Mouse (Mus musculus) CH12.LX (cell line): ENCODE results near the gene Wdr34. TPM values are rescaled to one million over a fixed set of nuclear protein-coding genes. Genes with fewer than 3 reads are reported as not detected.

Experiments
- DNase-seq: peaks from one replicate; pipeline ENCODE4 v3.0.0-alpha.2; 2013; ENCODE audit errors: extremely low read depth
- H3K27ac ChIP-seq: 2 replicates; pipeline ENCODE4 v1.5.1; 2012; ENCODE audit warnings: low read depth, mild to moderate bottlenecking, control low read depth, moderate library complexity; ENCODE audit not compliant: insufficient read depth
- H3K27me3 ChIP-seq: replicated peaks from 2 replicates; pipeline ENCODE3; 2012; ENCODE audit warnings: inconsistent platforms
- H3K36me3 ChIP-seq, 2 experiments: replicated peaks in 1 of 2; 2 replicates each; pipeline versions ENCODE3 to v1.6.1; 2012; ENCODE audit warnings: inconsistent platforms in 1 of 2, low read length in 1 of 2, mild to moderate bottlenecking in 1 of 2, mixed read lengths in 1 of 2, moderate library complexity in 1 of 2; ENCODE audit not compliant: control insufficient read depth in 1 of 2, insufficient read depth in 1 of 2
- H3K4me1 ChIP-seq, 2 experiments: 2 replicates each; pipeline ENCODE4 v1.6.1; 2012; ENCODE audit warnings: inconsistent platforms in 1 of 2, moderate library complexity in 1 of 2; ENCODE audit not compliant: insufficient read depth in 2 of 2, control insufficient read depth in 1 of 2
- H3K4me2 ChIP-seq: 2 replicates; pipeline ENCODE4 v1.6.1; 2012; ENCODE audit warnings: low read depth, mild to moderate bottlenecking, control low read depth; ENCODE audit not compliant: poor library complexity, insufficient read depth, severe bottlenecking
- H3K4me3 ChIP-seq, 3 experiments: fragments of 150-350 bp in 1 of 3; sonication (generic) in 1 of 3; replicated peaks in 1 of 3; 2 replicates each; pipeline versions ENCODE3 to v1.5.1; 2011 to 2012; ENCODE audit warnings: low read depth in 2 of 3, low read length in 2 of 3, mild to moderate bottlenecking in 2 of 3, moderate library complexity in 2 of 3, control low read depth in 1 of 3, improper control_type of control experiment in 1 of 3, inconsistent platforms in 1 of 3, mixed read lengths in 1 of 3; ENCODE audit not compliant: poor library complexity in 1 of 3
- H3K79me2 ChIP-seq: replicated peaks from 2 replicates; pipeline ENCODE4 v1.6.1; 2012; ENCODE audit warnings: mild to moderate bottlenecking, moderate library complexity; ENCODE audit not compliant: control insufficient read depth, poor library complexity, insufficient read depth, severe bottlenecking; ENCODE audit errors: extremely low read depth
- H3K9ac ChIP-seq: 2 replicates; pipeline ENCODE4 v1.6.1; 2012; ENCODE audit warnings: low read depth, mild to moderate bottlenecking, control low read depth, moderate library complexity; ENCODE audit not compliant: insufficient read depth
- H3K9me3 ChIP-seq: replicated peaks from 2 replicates; pipeline ENCODE3; 2012; ENCODE audit warnings: low read length, inconsistent platforms, mixed read lengths
- BHLHE40 ChIP-seq: IDR thresholded peaks from 2 replicates; pipeline ENCODE4 v1.6.1; 2011; ENCODE audit warnings: mild to moderate bottlenecking, low read depth, low read length, improper control_type of control experiment
- CHD1 ChIP-seq: IDR thresholded peaks from 2 replicates; pipeline ENCODE4 v1.6.1; 2012; ENCODE audit warnings: low read depth, low read length, improper control_type of control experiment, inconsistent platforms
- CHD2 ChIP-seq: IDR thresholded peaks from 2 replicates; pipeline ENCODE4 v1.6.1; 2011; ENCODE audit warnings: low read length, improper control_type of control experiment
- ELF1 ChIP-seq: IDR thresholded peaks from 2 replicates; pipeline ENCODE4 v1.6.1; 2014; ENCODE audit warnings: low read depth, mild to moderate bottlenecking, inconsistent platforms, low read length, improper control_type of control experiment
- HCFC1 ChIP-seq: IDR thresholded peaks from 2 replicates; pipeline ENCODE4 v1.6.1; 2012; ENCODE audit warnings: low read depth, mild to moderate bottlenecking, inconsistent platforms, low read length, improper control_type of control experiment
- IRF4 ChIP-seq: IDR thresholded peaks from 2 replicates; pipeline ENCODE4 v1.6.1; 2014; ENCODE audit warnings: low read depth, mild to moderate bottlenecking, inconsistent platforms, low read length, improper control_type of control experiment
- MAX ChIP-seq: IDR thresholded peaks from 2 replicates; pipeline ENCODE4 v1.6.1; 2011; ENCODE audit warnings: low read length, improper control_type of control experiment
- MEF2A ChIP-seq: IDR thresholded peaks from 2 replicates; pipeline ENCODE4 v1.6.1; 2014; ENCODE audit warnings: low read depth, mild to moderate bottlenecking, inconsistent platforms, low read length, improper control_type of control experiment, borderline replicate concordance
- MXI1 ChIP-seq: IDR thresholded peaks from 2 replicates; pipeline ENCODE4 v1.6.1; 2011; ENCODE audit warnings: mild to moderate bottlenecking, low read depth, low read length, improper control_type of control experiment
- MYC ChIP-seq: IDR thresholded peaks from 2 replicates; pipeline ENCODE4 v1.6.1; 2011; ENCODE audit warnings: low read depth, mild to moderate bottlenecking, improper control_type of control experiment, low read length
- NELFE ChIP-seq: IDR thresholded peaks from 2 replicates; pipeline ENCODE4 v1.6.1; 2011; ENCODE audit warnings: low read depth, low read length, improper control_type of control experiment
- NRF1 ChIP-seq: IDR thresholded peaks from 2 replicates; pipeline ENCODE4 v1.6.1; 2014; ENCODE audit warnings: low read depth, mild to moderate bottlenecking, inconsistent platforms, low read length, improper control_type of control experiment, moderate library complexity
- POLR2A ChIP-seq: IDR thresholded peaks from 2 replicates; pipeline ENCODE4 v1.6.1; 2011; ENCODE audit warnings: low read depth, mild to moderate bottlenecking, improper control_type of control experiment, low read length
- POLR2AphosphoS2 ChIP-seq: IDR thresholded peaks from 2 replicates; pipeline ENCODE4 v1.6.1; 2011; ENCODE audit warnings: low read depth, low read length, improper control_type of control experiment
- RCOR1 ChIP-seq: conservative IDR thresholded peaks from 2 replicates; pipeline ENCODE4 v1.6.1; 2012; ENCODE audit warnings: low read depth, mild to moderate bottlenecking, inconsistent platforms, low read length, improper control_type of control experiment
- SIN3A ChIP-seq: IDR thresholded peaks from 2 replicates; pipeline ENCODE4 v1.6.1; 2012; ENCODE audit warnings: low read length, improper control_type of control experiment, inconsistent platforms
- TBP ChIP-seq: conservative IDR thresholded peaks from 2 replicates; pipeline ENCODE4 v1.6.1; 2011; ENCODE audit warnings: low read depth, low read length, improper control_type of control experiment
- TCF12 ChIP-seq: IDR thresholded peaks from 2 replicates; pipeline ENCODE4 v1.6.1; 2014; ENCODE audit warnings: low read depth, mild to moderate bottlenecking, inconsistent platforms, low read length, improper control_type of control experiment
- USF1 ChIP-seq: IDR thresholded peaks from 2 replicates; pipeline ENCODE4 v1.6.1; 2014; ENCODE audit warnings: low read depth, mild to moderate bottlenecking, inconsistent platforms, low read length, improper control_type of control experiment
- ZKSCAN1 ChIP-seq: IDR thresholded peaks from 2 replicates; pipeline ENCODE4 v1.6.1; 2012; ENCODE audit warnings: low read depth, inconsistent platforms, low read length, improper control_type of control experiment, borderline replicate concordance
- ZMIZ1 ChIP-seq: IDR thresholded peaks from 2 replicates; pipeline ENCODE4 v1.6.1; 2012; ENCODE audit warnings: low read depth, mild to moderate bottlenecking, inconsistent platforms, low read length, improper control_type of control experiment
- ZNF384 ChIP-seq: IDR thresholded peaks from 2 replicates; pipeline ENCODE4 v1.6.1; 2012; ENCODE audit warnings: low read depth, low read length, improper control_type of control experiment, inconsistent platforms
- dilution Hi-C: fragments of 300-500 bp; cut with MboI; formaldehyde crosslinking; loops from 2 replicates; pipeline ENCODE4 v1.14.3; 2020; ENCODE audit warnings: low sequenced_read_pairs; ENCODE audit not compliant: extremely low pct_unique_long_range_greater_than_20kb, extremely low pct_ligation_motif_present
- in situ Hi-C: fragments of 300-500 bp; cut with MboI; formaldehyde crosslinking; loops from 3 replicates; pipeline ENCODE4 v1.14.3; 2019; ENCODE audit warnings: low sequenced_read_pairs, low pct_ligation_motif_present, low pct_unique_long_range_greater_than_20kb, mixed read lengths
- polyA plus RNA-seq: library from polyadenylated mRNA; unstranded; fragments of >175 nt; gene quantifications from 2 replicates; pipeline ENCODE4 v1.2.1, GENCODE M21; 2012; ENCODE audit warnings: low read depth; ENCODE audit not compliant: insufficient read length
- total RNA-seq, 2 experiments: library from RNA; depleted of rRNA; stranded (reverse); fragments of 300-350 nt in 1 of 2; fragments of >200 nt in 1 of 2; gene quantifications; 2 replicates each; pipeline ENCODE4 v1.2.3; 2012 to 2014

The Wdr34 gene
- total and polyA plus RNA-seq, 3 experiments: 24.7 to 28.0 (median 26.5) TPM

GRCm38 (mm10) chr2:30093471-30094207 is 45.0 kb upstream of the Wdr34 start, which contains the start of gene Zdhhc12:
Zdhhc12 (minus strand) TSS chr2:30093648.
- peaks cover 22 to 40% of the 10 kb centered on the region in 2 experiments for H3K4me1 ChIP-seq
- in situ Hi-C loops: no loop called here

DNA sequence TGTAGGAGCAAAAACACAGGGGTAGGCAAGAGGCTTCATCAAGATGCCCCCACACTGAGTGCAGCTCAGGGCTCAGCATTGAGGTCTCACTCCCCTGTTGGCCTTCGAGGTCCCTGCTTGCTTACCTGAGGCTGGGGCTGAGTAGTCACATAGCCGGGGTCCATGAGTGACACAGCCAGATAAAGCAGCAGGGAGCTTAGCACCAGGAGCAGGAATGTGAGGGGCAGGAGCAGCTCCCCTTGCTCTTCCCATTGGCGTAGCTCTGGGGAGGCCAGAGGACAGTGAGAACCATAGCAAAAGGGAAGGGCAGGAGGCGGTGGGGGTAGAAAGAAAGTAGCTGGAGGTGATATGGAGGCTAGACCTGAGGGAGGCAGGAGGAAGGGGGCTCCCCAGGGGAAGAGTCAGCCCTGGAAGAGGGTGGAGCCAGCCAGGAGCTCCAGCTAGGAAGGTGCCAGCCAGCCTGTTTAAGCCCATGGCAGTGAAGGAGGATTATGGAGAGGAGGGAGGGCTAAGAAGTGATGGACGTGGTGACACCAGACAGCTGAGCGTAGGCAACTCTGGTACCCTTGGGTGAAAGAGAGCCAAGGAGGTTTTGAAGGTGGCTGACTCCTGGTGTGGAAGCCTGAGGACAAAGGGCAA is 43.7 kb upstream of the Wdr34 start:
- Histone ChIP-seq H3K9ac (peak overlapping the region; percentile 97; the same call in 1 of the 2 replicates), H3K9me3 (peaks cover 2% of the 10 kb centered on the region)
- no peak for TF ChIP-seq ELF1
- TF ChIP-seq, all 38 proteins: peak for 0
- dilution Hi-C loops: no loop called here
- H3K4me3 ChIP-seq: peak overlapping the region; percentile 88 to 97 (median 94)
- H3K36me3 ChIP-seq: peaks cover 23 to 60% of the 10 kb centered on the region in 2 experiments
- peak overlapping the region; percentile 71 for H3K4me2 ChIP-seq
- H3K27me3 ChIP-seq: no peaks in the 10 kb centered on the region
- no peak overlapping the region for H3K27ac ChIP-seq
- H3K79me2 ChIP-seq: peaks cover 3% of the 10 kb centered on the region; the same call in 1 of the 2 replicates
- DNase-seq: no peak
- H3K4me1 ChIP-seq: peaks cover 22 to 40% of the 10 kb centered on the region in 2 experiments
- in situ Hi-C loops: no loop called here

More at GRCm38 (mm10) chr2:30093471-30094207, 45.0 kb upstream of the Wdr34 start, which contains the start of gene Zdhhc12:
- peak; percentile 99 for DNase-seq
- dilution Hi-C loops: no loop called here
- Histone ChIP-seq H3K9ac (peak within 1 kb of the TSS; percentile 97), H3K27me3 (no peaks in the 10 kb centered on the region), H3K36me3 (peaks cover 26 to 63% of the 10 kb centered on the region in 2 experiments), H3K79me2 (peaks cover 3% of the 10 kb centered on the region; the same call in 1 of the 2 replicates), H3K9me3 (no peaks in the 10 kb centered on the region), H3K27ac (peak within 1 kb of the TSS; percentile 25; the same call in 1 of the 2 replicates), H3K4me3 (peak within 1 kb of the TSS; percentile 88 to 97 (median 94)), H3K4me2 (peak within 1 kb of the TSS; percentile 85)
- no peak for TF ChIP-seq CHD2
- TF ChIP-seq MAX: peak; percentile 81
- no peak for TF ChIP-seq RCOR1
- peak; percentile 96 for TF ChIP-seq NRF1
- 0 out of 2 replicates have a peak, but pooled peaks have one; percentile 11 for TF ChIP-seq HCFC1
- peak; percentile 28; the same call in 1 of the 2 replicates for TF ChIP-seq IRF4
- TF ChIP-seq POLR2AphosphoS2: peak; percentile 71; the same call in 1 of the 2 replicates
- TF ChIP-seq ZMIZ1: peak; percentile 65; the same call in 1 of the 2 replicates
- peak; percentile 80 for TF ChIP-seq POLR2A
- TF ChIP-seq ELF1: peak; percentile 93
- no peak for TF ChIP-seq ZNF384
- TF ChIP-seq USF1: peak; percentile 1; the same call in 1 of the 2 replicates
- TF ChIP-seq MYC: peak; percentile 94
- TF ChIP-seq MEF2A: no peak
- 0 out of 2 replicates have a peak, but pooled peaks have one; percentile 5 for TF ChIP-seq BHLHE40
- TF ChIP-seq SIN3A: peak; percentile 10; the same call in 1 of the 2 replicates
- peak; percentile 58; the same call in 1 of the 2 replicates for TF ChIP-seq TCF12
- TF ChIP-seq TBP: peak; percentile 89
- no peak for TF ChIP-seq CHD1
- peak; percentile 82 for TF ChIP-seq NELFE
- no peak for TF ChIP-seq ZKSCAN1
- TF ChIP-seq MXI1: peak; percentile 71; the same call in 1 of the 2 replicates
